Mouse (Mus musculus): Measurements from ENCODE around the gene Suco. TPM values are rescaled to one million over a fixed set of nuclear protein-coding genes. Genes with fewer than 3 reads are reported as not detected.

The Suco gene
- 2.7 and 3.7 TPM in 2 replicates for polyA plus RNA-seq (2012; rRNA removed)

DNA sequence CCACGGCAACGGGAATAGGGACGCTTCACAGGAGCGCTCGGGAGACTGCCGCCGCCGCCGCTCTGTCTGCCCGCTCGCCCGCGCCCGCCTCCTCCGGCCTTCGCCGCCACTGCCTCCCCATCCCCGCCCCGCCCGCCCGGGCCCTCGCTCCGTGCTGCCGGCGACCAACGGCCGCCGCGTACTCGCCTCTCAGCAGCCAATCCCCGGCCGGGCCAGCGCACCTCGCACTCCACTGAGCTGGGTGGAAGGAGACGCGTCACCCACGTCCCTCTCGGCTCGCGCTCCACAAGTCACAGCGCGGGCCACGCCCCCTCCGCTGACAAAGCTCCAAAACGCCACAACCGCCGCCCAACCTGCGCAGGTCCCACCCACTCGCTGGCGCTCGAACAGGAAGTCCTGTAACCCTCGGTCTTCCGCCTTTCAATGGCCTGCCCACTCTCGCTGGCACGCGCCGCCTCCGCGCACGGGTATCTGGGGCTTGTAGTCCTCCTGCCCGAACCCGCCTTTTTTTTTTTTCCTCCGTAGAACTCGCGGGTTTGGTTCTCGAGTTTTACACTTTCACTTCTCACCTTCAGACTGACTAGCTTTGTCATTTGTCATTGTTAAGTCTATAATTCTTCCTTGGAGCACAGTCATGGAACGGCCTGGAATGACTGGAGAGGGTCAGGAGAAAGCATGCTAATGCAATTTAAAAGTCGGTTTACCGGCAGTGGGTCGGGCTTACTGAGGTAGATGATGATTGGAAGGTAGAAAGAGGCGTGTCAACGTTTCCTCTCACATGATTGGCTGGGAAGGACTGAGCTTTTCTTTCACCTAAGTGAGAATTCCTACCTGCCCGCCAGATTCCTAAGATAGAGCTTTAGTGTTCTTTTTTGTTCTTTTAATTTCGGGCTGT lies at the start of gene Suco:
TSS of gene Suco (minus strand) at position 130 of the 895 bp plus-strand sequence.
- H3K27me3 ChIP-seq (replicated peaks; ENCODE audit: control insufficient read depth, insufficient read depth, low read length) = no peaks in the 10 kb centered on the region
- TF ChIP-seq CTCF (conservative IDR thresholded peaks at IDR 0.05; ENCODE audit: insufficient read depth, insufficient read length, low read depth, low read length) (no peak), POLR2A (IDR thresholded peaks at IDR 0.05; ENCODE audit: low read depth, low read length) (peak; percentile 32)
- H3K36me3 ChIP-seq (ENCODE audit: control insufficient read depth, insufficient read depth, low read length) = no peaks in the 10 kb centered on the region
- under 1% methylated on average over 74 of the region's 74 CpGs for WGBS
- peak within 1 kb of the TSS; percentile 71 for H3K4me3 ChIP-seq (ENCODE audit: insufficient read depth, low read depth, low read length)
- peak; percentile 100 for DNase-seq
- no peaks in the 10 kb centered on the region for H3K4me1 ChIP-seq (ENCODE audit: control insufficient read depth, insufficient read depth, low read length)
- H3K27ac ChIP-seq (ENCODE audit: insufficient read depth, low read depth, low read length) = peak within 1 kb of the TSS; percentile 59

DNA sequence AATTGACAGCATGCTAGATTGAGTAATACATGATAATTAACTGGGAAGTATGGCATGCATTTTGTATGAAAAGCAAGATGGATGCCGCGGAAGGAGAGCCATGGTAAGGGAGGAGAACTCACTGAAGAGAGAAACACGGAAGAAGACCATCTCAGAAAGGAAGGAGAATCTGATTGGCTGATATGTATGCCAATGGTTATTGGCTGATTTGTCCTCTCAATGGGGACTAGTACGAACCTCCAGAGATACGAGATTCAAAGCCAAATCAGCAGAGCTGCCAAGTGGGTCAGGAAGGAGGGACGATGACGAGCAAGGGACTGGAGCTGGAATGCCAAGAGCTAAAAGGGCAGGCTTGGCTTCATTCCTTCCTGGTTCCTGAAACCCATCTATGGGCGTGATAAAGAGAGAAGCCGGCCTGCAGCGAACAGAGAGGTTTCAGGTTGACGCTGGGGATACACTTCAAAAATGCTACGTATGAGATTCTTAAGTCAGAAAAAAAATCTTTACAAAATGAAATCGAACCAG lies 48.9 kb upstream of the Suco start:
- no peak overlapping the region for H3K27ac ChIP-seq (ENCODE audit: insufficient read depth, low read depth, low read length)
- H3K4me1 ChIP-seq (ENCODE audit: control insufficient read depth, insufficient read depth, low read length) = no peaks in the 10 kb centered on the region
- no peak for DNase-seq
- H3K27me3 ChIP-seq (replicated peaks; ENCODE audit: control insufficient read depth, insufficient read depth, low read length) = no peaks in the 10 kb centered on the region
- TF ChIP-seq CTCF (conservative IDR thresholded peaks at IDR 0.05; ENCODE audit: insufficient read depth, insufficient read length, low read depth, low read length) (no peak), POLR2A (IDR thresholded peaks at IDR 0.05; ENCODE audit: low read depth, low read length) (no peak)
- no peak overlapping the region for H3K4me3 ChIP-seq (ENCODE audit: insufficient read depth, low read depth, low read length)
- 85% methylated on average over 13 of the region's 13 CpGs for WGBS
- no peaks in the 10 kb centered on the region for H3K36me3 ChIP-seq (ENCODE audit: control insufficient read depth, insufficient read depth, low read length)

GRCm38 (mm10) chr1:161924321-161924720 lies 47.8 kb upstream of the Suco start:
- no peaks in the 10 kb centered on the region for H3K36me3 ChIP-seq (ENCODE audit: control insufficient read depth, insufficient read depth, low read length)
- no peak overlapping the region for H3K27ac ChIP-seq (ENCODE audit: insufficient read depth, low read depth, low read length)
- DNase-seq = no peak
- no peaks in the 10 kb centered on the region for H3K4me1 ChIP-seq (ENCODE audit: control insufficient read depth, insufficient read depth, low read length)
- WGBS = 67% methylated on average over 3 of the region's 3 CpGs
- H3K27me3 ChIP-seq (replicated peaks; ENCODE audit: control insufficient read depth, insufficient read depth, low read length) = no peaks in the 10 kb centered on the region
- TF ChIP-seq POLR2A (IDR thresholded peaks at IDR 0.05; ENCODE audit: low read depth, low read length) (no peak), CTCF (conservative IDR thresholded peaks at IDR 0.05; ENCODE audit: insufficient read depth, insufficient read length, low read depth, low read length) (no peak)
- H3K4me3 ChIP-seq (ENCODE audit: insufficient read depth, low read depth, low read length) = no peak overlapping the region

DNA sequence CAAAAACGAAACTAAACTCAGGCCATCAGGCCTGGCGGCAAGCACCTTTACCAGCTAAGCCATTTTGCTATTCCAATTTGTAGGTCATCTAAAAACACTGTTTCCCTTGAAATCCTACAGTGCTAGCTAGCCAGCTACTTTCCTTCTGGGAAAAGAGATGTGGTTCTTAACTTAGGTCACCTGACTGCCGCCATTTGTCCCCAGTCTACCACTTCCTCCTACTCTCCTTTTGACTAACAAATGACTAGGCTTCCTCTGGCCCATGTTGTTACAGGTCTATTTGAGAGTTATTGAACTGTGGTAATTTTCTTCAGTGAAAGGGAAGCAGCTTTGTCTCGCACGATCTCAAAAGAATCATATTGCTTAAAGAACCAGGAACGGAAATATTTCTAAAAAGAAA lies 45.4 kb upstream of the Suco start:
- Histone ChIP-seq H3K4me3 (ENCODE audit: insufficient read depth, low read depth, low read length) (no peak overlapping the region), H3K4me1 (ENCODE audit: control insufficient read depth, insufficient read depth, low read length) (no peaks in the 10 kb centered on the region), H3K27ac (ENCODE audit: insufficient read depth, low read depth, low read length) (no peak overlapping the region), H3K36me3 (ENCODE audit: control insufficient read depth, insufficient read depth, low read length) (no peaks in the 10 kb centered on the region), H3K27me3 (replicated peaks; ENCODE audit: control insufficient read depth, insufficient read depth, low read length) (no peaks in the 10 kb centered on the region)
- DNase-seq = no peak
- whole genome bisulfite sequencing = 84% methylated on average over 6 of the region's 6 CpGs
- TF ChIP-seq POLR2A (IDR thresholded peaks at IDR 0.05; ENCODE audit: low read depth, low read length) = no peak

DNA sequence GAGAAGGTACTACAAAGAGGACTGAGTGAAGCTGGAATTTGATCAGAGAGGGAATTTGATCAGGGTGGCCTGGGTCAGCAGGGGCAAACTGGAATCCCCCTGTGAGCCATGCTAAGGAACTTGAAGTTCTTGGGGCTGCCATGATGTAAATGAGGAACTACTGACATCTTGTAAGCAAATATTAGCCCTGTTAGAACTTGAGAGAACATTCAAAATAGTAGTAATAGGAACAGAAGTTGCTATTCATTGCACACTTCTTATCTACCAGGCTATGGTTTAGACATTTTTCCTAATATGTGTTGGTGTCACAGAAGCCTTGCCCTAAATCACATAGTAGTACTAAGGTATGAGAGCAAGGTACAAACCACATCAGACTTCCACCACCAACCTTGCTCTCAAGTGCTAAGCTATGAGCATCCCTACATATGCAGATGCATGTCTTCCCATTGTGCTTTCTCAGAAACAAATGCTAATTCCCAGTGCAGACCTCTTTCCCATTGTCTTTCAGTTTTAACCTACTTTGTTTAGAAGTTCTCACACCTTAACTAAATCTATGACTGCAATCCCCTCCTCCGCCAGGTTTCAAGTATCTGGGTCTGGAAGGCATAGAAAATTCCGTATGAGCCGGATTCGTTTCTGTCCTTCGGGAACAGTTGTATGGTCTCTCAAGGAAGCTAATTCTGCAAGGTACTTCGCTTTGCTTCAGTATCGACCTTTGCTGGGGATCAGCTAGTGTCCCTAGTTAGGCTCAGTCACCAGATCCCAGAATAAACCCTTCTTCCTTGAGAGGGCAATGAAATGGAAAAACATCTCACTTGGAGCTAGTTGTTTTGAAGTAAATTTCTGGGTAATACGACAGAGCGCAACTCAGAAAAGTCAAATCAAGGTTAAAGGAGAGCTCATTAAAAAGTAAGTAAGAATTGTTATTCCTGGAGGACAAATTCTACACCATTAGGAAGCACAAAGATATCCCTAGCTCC lies 44.3 kb upstream of the Suco start:
- Histone ChIP-seq H3K27ac (ENCODE audit: insufficient read depth, low read depth, low read length) (no peak overlapping the region; the same call in 1 of the 2 replicates), H3K27me3 (replicated peaks; ENCODE audit: control insufficient read depth, insufficient read depth, low read length) (no peaks in the 10 kb centered on the region), H3K36me3 (ENCODE audit: control insufficient read depth, insufficient read depth, low read length) (no peaks in the 10 kb centered on the region), H3K4me1 (ENCODE audit: control insufficient read depth, insufficient read depth, low read length) (no peaks in the 10 kb centered on the region), H3K4me3 (ENCODE audit: insufficient read depth, low read depth, low read length) (no peak overlapping the region)
- 81% methylated on average over 9 of the region's 9 CpGs for WGBS
- TF ChIP-seq CTCF (conservative IDR thresholded peaks at IDR 0.05; ENCODE audit: insufficient read depth, insufficient read length, low read depth, low read length) (no peak), POLR2A (IDR thresholded peaks at IDR 0.05; ENCODE audit: low read depth, low read length) (no peak)
- DNase-seq = no peak

GRCm38 (mm10) chr1:161919594-161919993 lies 43.1 kb upstream of the Suco start:
- Histone ChIP-seq H3K4me3 (ENCODE audit: insufficient read depth, low read depth, low read length) (no peak overlapping the region), H3K4me1 (ENCODE audit: control insufficient read depth, insufficient read depth, low read length) (no peaks in the 10 kb centered on the region), H3K27ac (ENCODE audit: insufficient read depth, low read depth, low read length) (no peak overlapping the region), H3K27me3 (replicated peaks; ENCODE audit: control insufficient read depth, insufficient read depth, low read length) (no peaks in the 10 kb centered on the region), H3K36me3 (ENCODE audit: control insufficient read depth, insufficient read depth, low read length) (no peaks in the 10 kb centered on the region)
- DNase-seq = no peak
- 92% methylated on average over 2 of the region's 2 CpGs for WGBS
- no peak for TF ChIP-seq POLR2A (IDR thresholded peaks at IDR 0.05; ENCODE audit: low read depth, low read length)

Measured in kidney, adult 2 months (tissue).